Mouse (Mus musculus): Measurements from ENCODE around the gene Ramp3. TPM values are rescaled to one million over a fixed set of nuclear protein-coding genes. Genes with fewer than 3 reads are reported as not detected.

Gene Ramp3
- polyA plus RNA-seq, 1 experiment from 2014 or later: 9.3 TPM

DNA sequence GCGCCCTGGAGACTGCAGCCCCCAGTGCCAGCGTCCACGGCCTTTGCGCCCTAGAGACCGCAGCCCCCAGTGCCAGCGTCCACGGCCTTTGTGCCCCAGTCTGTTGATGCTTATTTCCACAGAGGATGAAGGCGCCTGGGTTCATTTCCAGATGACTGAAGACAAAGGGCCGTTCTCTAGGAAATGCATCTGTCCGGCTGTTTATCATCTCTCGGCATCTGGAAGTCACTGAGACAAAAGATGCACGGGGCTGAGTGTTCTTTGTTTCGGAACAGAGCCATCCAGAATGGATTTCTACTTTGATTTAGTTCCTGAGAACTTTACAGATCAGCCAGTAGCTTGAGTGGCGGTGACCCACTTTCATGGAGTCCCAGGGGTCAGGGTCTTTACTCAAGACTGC lies 2.9 kb downstream of the Ramp3 start:
- no peak overlapping the region for H3K4me2 ChIP-seq (ENCODE audit: low read length)
- no peaks in the 10 kb centered on the region for H3K4me1 ChIP-seq (replicated peaks; ENCODE audit: control insufficient read depth, insufficient read depth, low read length)
- no peak overlapping the region for H3K9ac ChIP-seq (ENCODE audit: low read length)
- no peaks in the 10 kb centered on the region for H3K27me3 ChIP-seq (replicated peaks; ENCODE audit: control insufficient read depth, insufficient read depth, low read length)
- DNase-seq (ENCODE audit: low spot score) (no peak), ATAC-seq (replicated peaks; ENCODE audit: low FRiP score, low TSS enrichment, low read depth) (no peak)
- H3K27ac ChIP-seq (ENCODE audit: low read depth): no peak overlapping the region
- H3K36me3 ChIP-seq (ENCODE audit: control insufficient read depth, insufficient read depth, low read length): no peaks in the 10 kb centered on the region
- no peaks in the 10 kb centered on the region for H3K9me3 ChIP-seq (ENCODE audit: control insufficient read depth, low read length)
- no peak overlapping the region for H3K4me3 ChIP-seq (ENCODE audit: low read depth, low read length)
- 68% methylated on average over 14 of the region's 14 CpGs for WGBS

- H3K36me3 ChIP-seq (ENCODE audit: control insufficient read depth, insufficient read depth, low read length): no peaks in the 10 kb centered on the region
- 82% methylated on average over 2 of the region's 2 CpGs for WGBS
- H3K27ac ChIP-seq (ENCODE audit: low read depth): no peak overlapping the region
- no peaks in the 10 kb centered on the region for H3K27me3 ChIP-seq (replicated peaks; ENCODE audit: control insufficient read depth, insufficient read depth, low read length)
- no peaks in the 10 kb centered on the region for H3K9me3 ChIP-seq (ENCODE audit: control insufficient read depth, low read length)
- no peak overlapping the region for H3K4me3 ChIP-seq (ENCODE audit: low read depth, low read length)
- ATAC-seq (replicated peaks; ENCODE audit: low FRiP score, low TSS enrichment, low read depth): no peak
- no peaks in the 10 kb centered on the region for H3K4me1 ChIP-seq (replicated peaks; ENCODE audit: control insufficient read depth, insufficient read depth, low read length)
- H3K4me2 ChIP-seq (ENCODE audit: low read length): no peak overlapping the region
- H3K9ac ChIP-seq (ENCODE audit: low read length): no peak overlapping the region
- no peak for DNase-seq (ENCODE audit: low spot score)
These were observed 8.3 kb downstream of the Ramp3 start for GRCm38 (mm10) chr11:6666634-6667033.

DNA sequence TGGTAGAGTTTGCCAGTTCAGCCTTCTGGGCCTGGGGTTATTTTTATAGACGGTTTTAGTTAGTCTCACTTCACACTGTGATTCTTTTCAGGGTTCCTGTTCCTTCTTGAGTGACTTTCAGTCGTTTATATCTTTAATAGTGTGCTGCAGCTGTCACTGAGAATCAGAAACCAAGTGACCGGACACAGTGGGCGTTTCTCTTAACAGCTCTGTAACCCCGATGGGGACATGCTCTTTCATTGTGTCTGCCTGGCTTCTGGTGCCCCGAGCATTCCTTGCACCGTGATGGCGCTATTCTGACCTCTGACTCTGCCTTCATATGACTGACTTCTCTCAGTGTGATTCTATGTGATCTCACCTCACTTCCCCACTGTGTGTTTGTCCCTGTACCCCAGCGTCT lies 10.7 kb downstream of the Ramp3 start:
- H3K9me3 ChIP-seq (ENCODE audit: control insufficient read depth, low read length): no peaks in the 10 kb centered on the region
- H3K4me3 ChIP-seq (ENCODE audit: low read depth, low read length): no peak overlapping the region
- 58% methylated on average over 9 of the region's 9 CpGs for WGBS
- H3K36me3 ChIP-seq (ENCODE audit: control insufficient read depth, insufficient read depth, low read length): no peaks in the 10 kb centered on the region
- no peak overlapping the region for H3K9ac ChIP-seq (ENCODE audit: low read length)
- no peaks in the 10 kb centered on the region for H3K27me3 ChIP-seq (replicated peaks; ENCODE audit: control insufficient read depth, insufficient read depth, low read length)
- no peak overlapping the region for H3K4me2 ChIP-seq (ENCODE audit: low read length)
- no peak for DNase-seq (ENCODE audit: low spot score)
- ATAC-seq (replicated peaks; ENCODE audit: low FRiP score, low TSS enrichment, low read depth): no peak
- H3K27ac ChIP-seq (ENCODE audit: low read depth): no peak overlapping the region
- no peaks in the 10 kb centered on the region for H3K4me1 ChIP-seq (replicated peaks; ENCODE audit: control insufficient read depth, insufficient read depth, low read length)

GRCm38 (mm10) chr11:6670044-6670443 lies 11.7 kb downstream of the Ramp3 start:
- Histone ChIP-seq H3K9ac (ENCODE audit: low read length) (no peak overlapping the region), H3K4me3 (ENCODE audit: low read depth, low read length) (no peak overlapping the region), H3K27ac (ENCODE audit: low read depth) (no peak overlapping the region), H3K4me2 (ENCODE audit: low read length) (no peak overlapping the region), H3K9me3 (ENCODE audit: control insufficient read depth, low read length) (no peaks in the 10 kb centered on the region), H3K27me3 (replicated peaks; ENCODE audit: control insufficient read depth, insufficient read depth, low read length) (no peaks in the 10 kb centered on the region), H3K36me3 (ENCODE audit: control insufficient read depth, insufficient read depth, low read length) (no peaks in the 10 kb centered on the region), H3K4me1 (replicated peaks; ENCODE audit: control insufficient read depth, insufficient read depth, low read length) (no peaks in the 10 kb centered on the region)
- WGBS: 31% methylated on average over 2 of the region's 2 CpGs
- DNase-seq (ENCODE audit: low spot score) (no peak), ATAC-seq (replicated peaks; ENCODE audit: low FRiP score, low TSS enrichment, low read depth) (no peak)

GRCm38 (mm10) chr11:6670826-6671225 lies 12.5 kb downstream of the Ramp3 start:
- H3K27me3 ChIP-seq (replicated peaks; ENCODE audit: control insufficient read depth, insufficient read depth, low read length): no peaks in the 10 kb centered on the region
- H3K4me3 ChIP-seq (ENCODE audit: low read depth, low read length): no peak overlapping the region
- no peak overlapping the region for H3K27ac ChIP-seq (ENCODE audit: low read depth)
- no peak for DNase-seq (ENCODE audit: low spot score)
- no peak overlapping the region for H3K9ac ChIP-seq (ENCODE audit: low read length)
- no peaks in the 10 kb centered on the region for H3K4me1 ChIP-seq (replicated peaks; ENCODE audit: control insufficient read depth, insufficient read depth, low read length)
- no peaks in the 10 kb centered on the region for H3K36me3 ChIP-seq (ENCODE audit: control insufficient read depth, insufficient read depth, low read length)
- 86% methylated on average over 4 of the region's 4 CpGs for WGBS
- H3K4me2 ChIP-seq (ENCODE audit: low read length): no peak overlapping the region
- no peaks in the 10 kb centered on the region for H3K9me3 ChIP-seq (ENCODE audit: control insufficient read depth, low read length)
- ATAC-seq (replicated peaks; ENCODE audit: low FRiP score, low TSS enrichment, low read depth): no peak

DNA sequence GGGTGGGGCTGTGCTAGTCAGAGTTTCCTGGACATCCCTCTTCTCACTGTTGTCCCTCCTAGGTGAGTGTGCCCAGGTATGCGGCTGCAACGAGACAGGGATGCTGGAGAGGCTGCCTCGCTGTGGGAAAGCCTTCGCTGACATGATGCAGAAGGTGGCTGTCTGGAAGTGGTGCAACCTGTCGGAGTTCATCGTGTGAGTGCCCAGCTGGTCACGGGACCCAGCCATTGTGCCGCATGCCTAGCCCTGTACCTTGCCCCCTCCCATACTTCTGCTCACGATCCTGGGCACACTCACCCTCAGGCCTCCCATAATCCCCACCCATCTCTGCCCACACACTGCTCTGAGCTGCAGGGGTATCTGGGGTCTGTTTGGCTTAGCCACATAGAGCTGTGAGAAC lies 16.4 kb downstream of the Ramp3 start:
- H3K27ac ChIP-seq (ENCODE audit: low read depth): no peak overlapping the region
- WGBS: 84% methylated on average over 9 of the region's 9 CpGs
- no peaks in the 10 kb centered on the region for H3K9me3 ChIP-seq (ENCODE audit: control insufficient read depth, low read length)
- H3K4me1 ChIP-seq (replicated peaks; ENCODE audit: control insufficient read depth, insufficient read depth, low read length): peaks cover under 1% of the 10 kb centered on the region; the same call in 1 of the 2 replicates
- DNase-seq (ENCODE audit: low spot score) (no peak), ATAC-seq (replicated peaks; ENCODE audit: low FRiP score, low TSS enrichment, low read depth) (no peak)
- no peak overlapping the region for H3K4me2 ChIP-seq (ENCODE audit: low read length)
- H3K9ac ChIP-seq (ENCODE audit: low read length): no peak overlapping the region
- H3K27me3 ChIP-seq (replicated peaks; ENCODE audit: control insufficient read depth, insufficient read depth, low read length): no peaks in the 10 kb centered on the region
- H3K4me3 ChIP-seq (ENCODE audit: low read depth, low read length): no peak overlapping the region
- H3K36me3 ChIP-seq (ENCODE audit: control insufficient read depth, insufficient read depth, low read length): no peaks in the 10 kb centered on the region

- Histone ChIP-seq H3K36me3 (ENCODE audit: control insufficient read depth, insufficient read depth, low read length) (no peaks in the 10 kb centered on the region), H3K4me3 (ENCODE audit: low read depth, low read length) (no peak overlapping the region), H3K4me1 (replicated peaks; ENCODE audit: control insufficient read depth, insufficient read depth, low read length) (peaks cover 7% of the 10 kb centered on the region), H3K9ac (ENCODE audit: low read length) (no peak overlapping the region), H3K27ac (ENCODE audit: low read depth) (no peak overlapping the region), H3K27me3 (replicated peaks; ENCODE audit: control insufficient read depth, insufficient read depth, low read length) (no peaks in the 10 kb centered on the region), H3K4me2 (ENCODE audit: low read length) (no peak overlapping the region), H3K9me3 (ENCODE audit: control insufficient read depth, low read length) (no peaks in the 10 kb centered on the region)
- 66% methylated on average over 7 of the region's 7 CpGs for WGBS
- DNase-seq (ENCODE audit: low spot score) (no peak), ATAC-seq (replicated peaks; ENCODE audit: low FRiP score, low TSS enrichment, low read depth) (no peak)
These were observed 17.1 kb downstream of the Ramp3 start for GRCm38 (mm10) chr11:6675402-6675801.

DNA sequence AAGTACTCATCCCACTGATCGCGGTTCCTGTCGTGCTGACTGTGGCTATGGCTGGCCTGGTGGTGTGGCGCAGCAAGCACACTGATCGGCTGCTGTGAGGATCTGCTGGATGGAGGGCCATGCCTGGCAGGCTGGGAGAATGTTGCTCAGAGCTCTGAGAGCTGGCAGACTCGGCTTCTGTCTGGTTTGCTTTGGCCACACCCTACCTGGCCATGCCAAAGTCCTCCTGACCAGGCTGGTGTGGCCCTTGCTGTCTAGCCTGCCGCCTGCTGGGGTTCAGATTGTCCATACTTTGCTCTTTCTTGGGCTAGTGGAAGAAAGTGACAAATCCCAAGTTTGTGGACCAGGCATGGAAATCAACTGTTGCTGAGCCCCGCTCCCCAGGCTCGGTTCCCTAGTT lies 18.3 kb downstream of the Ramp3 start:
- 83% methylated on average over 9 of the region's 9 CpGs for WGBS
- Histone ChIP-seq H3K9ac (ENCODE audit: low read length) (no peak overlapping the region), H3K36me3 (ENCODE audit: control insufficient read depth, insufficient read depth, low read length) (no peaks in the 10 kb centered on the region), H3K9me3 (ENCODE audit: control insufficient read depth, low read length) (no peaks in the 10 kb centered on the region), H3K4me3 (ENCODE audit: low read depth, low read length) (no peak overlapping the region), H3K27ac (ENCODE audit: low read depth) (no peak overlapping the region), H3K4me2 (ENCODE audit: low read length) (no peak overlapping the region), H3K4me1 (replicated peaks; ENCODE audit: control insufficient read depth, insufficient read depth, low read length) (peaks cover 10% of the 10 kb centered on the region), H3K27me3 (replicated peaks; ENCODE audit: control insufficient read depth, insufficient read depth, low read length) (no peaks in the 10 kb centered on the region)
- DNase-seq (ENCODE audit: low spot score): no peak
- ATAC-seq (replicated peaks; ENCODE audit: low FRiP score, low TSS enrichment, low read depth): no peak

DNA sequence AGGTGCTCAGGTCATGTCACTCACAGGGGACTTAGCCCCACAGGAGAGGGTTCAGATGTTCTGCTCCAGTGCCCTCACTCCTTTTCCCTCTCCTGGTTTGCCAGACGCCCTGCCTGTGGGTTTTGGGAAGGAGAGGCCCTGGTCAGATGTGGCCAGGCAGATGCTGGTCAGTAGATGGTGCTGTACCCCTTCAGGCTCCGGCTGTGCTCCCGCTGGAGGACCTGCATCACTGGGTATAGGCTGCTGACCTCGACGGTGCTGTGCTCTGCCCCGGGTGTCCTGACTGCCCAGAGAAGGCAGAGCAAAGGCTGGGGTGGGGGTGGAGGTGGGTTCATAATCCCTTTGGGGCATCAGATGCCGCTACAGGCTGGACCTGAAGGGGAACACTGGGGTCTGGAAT lies 19.2 kb downstream of the Ramp3 start:
- no peak overlapping the region for H3K27ac ChIP-seq (ENCODE audit: low read depth)
- no peak; the same call in 1 of the 2 replicates for ATAC-seq (replicated peaks; ENCODE audit: low FRiP score, low TSS enrichment, low read depth)
- 28% methylated on average over 7 of the region's 7 CpGs for WGBS
- H3K4me2 ChIP-seq (ENCODE audit: low read length): no peak overlapping the region
- H3K9ac ChIP-seq (ENCODE audit: low read length): no peak overlapping the region
- no peaks in the 10 kb centered on the region for H3K27me3 ChIP-seq (replicated peaks; ENCODE audit: control insufficient read depth, insufficient read depth, low read length)
- H3K4me1 ChIP-seq (replicated peaks; ENCODE audit: control insufficient read depth, insufficient read depth, low read length): peaks cover 10% of the 10 kb centered on the region
- H3K9me3 ChIP-seq (ENCODE audit: control insufficient read depth, low read length): no peaks in the 10 kb centered on the region
- H3K36me3 ChIP-seq (ENCODE audit: control insufficient read depth, insufficient read depth, low read length): no peaks in the 10 kb centered on the region
- DNase-seq (ENCODE audit: low spot score): no peak
- H3K4me3 ChIP-seq (ENCODE audit: low read depth, low read length): no peak overlapping the region
